Mouse (Mus musculus) frontal cortex, adult 2 months (tissue): Measurements from ENCODE around the gene Cnnm4. TPM values are rescaled to one million over a fixed set of nuclear protein-coding genes. Genes with fewer than 3 reads are reported as not detected.
"Not testable (repeated sequence)": the region's sequence is repeated elsewhere in the genome, so short reads cannot be mapped to it uniquely, and the experiment has no call there.

ENCODE experiments used
- DNase-seq, 2 experiments: peaks; one replicate each; pipeline ENCODE4 v3.0.0; 2022; ENCODE audit warnings: low spot score in 1 of 2; ENCODE audit errors: extremely low spot score in 1 of 2
- polyA plus RNA-seq: library from polyadenylated mRNA; depleted of rRNA; stranded (reverse); fragments of >200 nt; gene quantifications from 2 replicates; pipeline ENCODE4 v1.2.3, GENCODE M21; 2012

Gene Cnnm4
- polyA plus RNA-seq, 1 experiment, result 7.9 TPM

GRCm38 (mm10) chr1:36512966-36513280 is 41.5 kb downstream of the Cnnm4 start:
- DNase-seq, result no peak

GRCm38 (mm10) chr1:36513310-36513709 is 41.9 kb downstream of the Cnnm4 start:
- DNase-seq, result peak in 1 of 2 experiments; percentile 54

- no peak for DNase-seq
Observed at GRCm38 (mm10) chr1:36513718-36514117, 42.3 kb downstream of the Cnnm4 start.

GRCm38 (mm10) chr1:36518259-36518658 is 46.8 kb downstream of the Cnnm4 start:
- DNase-seq, result no peak

- DNase-seq, result no peak
Observed at GRCm38 (mm10) chr1:36519626-36520025, 48.2 kb downstream of the Cnnm4 start.

- DNase-seq, result no peak
Observed at GRCm38 (mm10) chr1:36522210-36522609, 50.8 kb downstream of the Cnnm4 start.

GRCm38 (mm10) chr1:36523332-36524013 is 52.1 kb downstream of the Cnnm4 start:
- DNase-seq, result no peak

- no peak for DNase-seq
Observed at GRCm38 (mm10) chr1:36524058-36524457, 52.6 kb downstream of the Cnnm4 start.

GRCm38 (mm10) chr1:36525774-36526173 is 54.4 kb downstream of the Cnnm4 start:
- DNase-seq, result no peak

- no peak for DNase-seq
Observed at GRCm38 (mm10) chr1:36526903-36527302, 55.5 kb downstream of the Cnnm4 start.

GRCm38 (mm10) chr1:36528351-36528750 is 56.9 kb downstream of the Cnnm4 start:
- peak in 1 of 2 experiments; percentile 19 for DNase-seq

- DNase-seq, result no peak
Observed at GRCm38 (mm10) chr1:36529274-36529673, 57.9 kb downstream of the Cnnm4 start.

GRCm38 (mm10) chr1:36529875-36530274 is 58.5 kb downstream of the Cnnm4 start:
- no peak for DNase-seq

- peak in 1 of 2 experiments; percentile 13 for DNase-seq
Observed at GRCm38 (mm10) chr1:36530485-36530884, 59.1 kb downstream of the Cnnm4 start.

- DNase-seq, result no peak
Observed at GRCm38 (mm10) chr1:36530962-36531361, 59.5 kb downstream of the Cnnm4 start.

GRCm38 (mm10) chr1:36531461-36531860 is 60.0 kb downstream of the Cnnm4 start:
- no peak for DNase-seq

- no peak for DNase-seq
Observed at GRCm38 (mm10) chr1:36533546-36533945, 62.1 kb downstream of the Cnnm4 start.

GRCm38 (mm10) chr1:36534595-36535058 is 63.2 kb downstream of the Cnnm4 start:
- DNase-seq, result no peak

GRCm38 (mm10) chr1:36535477-36536396 is 64.3 kb downstream of the Cnnm4 start:
- peak in 1 of 2 experiments; percentile 20 for DNase-seq

GRCm38 (mm10) chr1:36536397-36536728 is 64.9 kb downstream of the Cnnm4 start:
- no peak for DNase-seq

GRCm38 (mm10) chr1:36536783-36537182 is 65.4 kb downstream of the Cnnm4 start, which contains the start of gene Ankrd23:
Gene Ankrd23 (minus strand): TSS chr1:36536883.
- DNase-seq, result not testable (repeated sequence)

- no peak for DNase-seq
Observed at GRCm38 (mm10) chr1:36538727-36539126, 67.3 kb downstream of the Cnnm4 start.
